Mouse (Mus musculus): ENCODE results near the gene Dph5.
"Not testable (repeated sequence)": the region's sequence is repeated elsewhere in the genome, so short reads cannot be mapped to it uniquely, and the experiment has no call there.

Gene Dph5

GRCm38 (mm10) chr3:115893166-115893565 is 5.5 kb downstream of the Dph5 start:
- DNase-seq = no peak

- no peak for DNase-seq
Measured at GRCm38 (mm10) chr3:115898354-115898948, 10.8 kb downstream of the Dph5 start.

GRCm38 (mm10) chr3:115902301-115902956 is 14.8 kb downstream of the Dph5 start:
- no peak for DNase-seq

DNA sequence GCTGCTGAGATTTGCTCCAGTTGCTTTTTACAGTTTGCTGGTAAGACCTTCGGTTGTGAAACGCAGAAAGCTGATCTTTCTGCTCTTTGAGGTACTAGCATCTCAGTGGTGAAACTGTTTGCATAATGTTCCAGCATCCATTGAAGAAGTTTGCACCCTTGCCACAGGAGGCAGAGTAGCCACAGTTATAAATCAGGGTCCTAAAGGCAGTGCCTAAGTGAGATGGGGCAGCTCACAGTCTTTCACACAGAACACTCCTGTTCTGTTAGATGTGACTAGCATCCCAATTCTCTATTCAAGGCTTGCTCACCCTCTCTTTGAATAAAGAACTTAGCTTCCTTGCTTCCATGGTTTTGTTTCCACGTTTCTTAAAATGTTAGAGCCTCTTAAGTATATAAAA is 17.4 kb downstream of the Dph5 start:
- DNase-seq = no peak

DNA sequence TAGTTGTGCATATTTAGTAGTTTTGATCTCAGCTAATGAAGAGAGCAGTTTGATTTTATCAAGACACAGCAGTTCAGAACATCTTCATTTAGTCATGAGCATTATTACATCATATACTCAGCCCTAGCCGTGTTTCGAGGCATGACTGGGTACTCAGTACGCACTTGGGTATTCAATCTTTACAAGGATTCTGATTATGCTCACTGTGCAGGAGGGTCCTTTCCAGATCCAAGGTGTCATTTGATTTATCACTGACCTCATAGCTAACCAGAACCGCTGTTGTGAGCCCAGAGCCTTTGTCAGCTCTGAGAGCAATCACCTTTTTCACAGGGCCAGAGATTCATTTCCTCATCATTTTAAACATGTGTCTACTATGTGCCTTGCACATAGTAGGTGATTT is 17.9 kb downstream of the Dph5 start:
- DNase-seq = no peak

DNA sequence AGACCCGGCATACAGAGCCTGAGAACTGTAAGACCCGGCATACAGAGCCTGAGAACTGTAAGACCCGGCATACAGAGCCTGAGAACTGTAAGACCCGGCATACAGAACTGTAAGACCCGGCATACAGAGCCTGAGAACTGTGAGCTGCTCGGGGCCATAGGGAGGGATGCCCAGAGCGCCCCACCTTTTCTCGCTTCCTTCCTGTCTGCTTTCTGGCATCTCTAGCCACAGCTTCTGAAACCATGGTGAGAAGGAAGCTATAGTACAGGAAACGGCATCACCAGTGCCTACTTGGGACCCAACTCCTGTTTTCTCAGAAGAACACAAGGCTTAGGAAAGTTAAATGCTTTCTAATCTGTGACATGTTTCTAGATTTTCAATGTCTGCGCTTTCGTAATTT is 19.8 kb downstream of the Dph5 start:
- DNase-seq = not testable (repeated sequence)

DNA sequence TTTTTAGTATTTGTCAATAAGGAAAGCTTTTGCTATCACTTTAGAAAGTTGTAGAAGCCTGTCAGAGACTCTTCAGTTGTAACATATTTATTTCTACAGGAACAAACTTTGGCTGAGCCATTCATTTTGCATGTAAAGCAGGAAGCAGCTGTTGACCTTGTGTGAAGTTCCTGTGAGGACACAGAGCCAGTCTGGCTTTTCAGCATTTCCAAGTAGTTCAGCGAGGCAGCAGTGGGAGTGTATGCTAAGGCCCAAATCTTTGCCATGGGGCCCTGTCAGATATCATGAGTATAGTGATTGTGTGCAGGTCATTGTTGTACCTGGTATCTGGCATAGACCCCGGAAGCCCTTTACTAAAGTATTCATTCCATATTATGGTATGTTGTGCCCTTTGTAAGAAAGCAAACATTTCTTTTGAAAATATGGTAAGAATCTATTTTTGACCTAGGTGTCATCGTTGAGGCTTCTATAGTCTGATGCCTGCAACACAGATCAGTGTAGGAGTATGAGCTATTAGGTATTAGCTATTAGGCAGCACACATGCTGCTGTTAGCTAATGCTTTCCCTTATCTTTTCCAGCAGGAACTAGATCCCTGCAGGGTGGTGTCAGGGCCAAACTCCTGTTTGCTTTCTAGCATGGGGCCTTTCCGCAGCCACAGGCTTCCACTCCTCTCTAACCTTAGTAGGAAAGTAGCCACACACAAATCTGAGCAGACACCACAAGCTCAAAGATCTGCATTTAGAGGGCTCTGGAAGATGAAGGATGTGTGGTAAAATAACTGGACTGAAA is 37.0 kb downstream of the Dph5 start:
- DNase-seq = no peak

DNA sequence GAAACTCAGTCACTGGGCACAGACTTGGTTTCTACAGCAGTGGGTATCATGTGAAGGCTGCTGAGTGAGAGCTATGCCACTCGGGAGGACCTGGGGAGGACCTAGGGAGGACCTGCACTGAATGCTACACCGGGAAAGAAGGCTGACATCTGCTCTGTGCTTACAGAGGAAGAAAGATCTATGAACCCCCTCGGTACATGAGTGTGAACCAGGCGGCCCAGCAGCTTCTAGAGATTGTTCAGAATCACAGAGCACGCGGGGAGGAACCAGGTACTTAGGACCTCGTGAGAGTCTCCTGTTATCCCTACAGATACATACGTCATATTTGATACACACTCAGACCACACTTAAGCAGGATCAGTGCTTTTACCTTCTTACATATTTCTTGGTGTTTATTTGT is 38.9 kb downstream of the Dph5 start:
- DNase-seq = no peak

DNA sequence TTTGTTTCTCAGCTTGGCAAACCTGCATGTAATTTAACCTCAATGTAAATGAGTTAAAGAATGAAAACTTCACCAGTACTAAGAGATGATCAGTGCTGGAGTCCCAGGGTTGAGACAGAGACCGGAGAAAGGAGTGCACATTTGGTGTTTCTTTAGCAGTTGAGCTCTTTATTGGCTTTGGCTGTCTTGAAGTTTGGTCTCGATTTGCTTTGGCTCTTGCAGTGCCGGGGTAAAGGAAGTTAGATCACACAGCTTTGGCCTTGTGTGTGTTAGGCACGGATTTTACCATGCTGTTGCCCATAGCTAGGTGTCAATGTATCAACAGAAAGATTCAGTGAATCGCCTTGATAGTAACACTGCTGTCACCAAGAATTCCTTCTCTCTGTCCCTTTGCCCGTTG is 44.1 kb downstream of the Dph5 start:
- DNase-seq = no peak

DNA sequence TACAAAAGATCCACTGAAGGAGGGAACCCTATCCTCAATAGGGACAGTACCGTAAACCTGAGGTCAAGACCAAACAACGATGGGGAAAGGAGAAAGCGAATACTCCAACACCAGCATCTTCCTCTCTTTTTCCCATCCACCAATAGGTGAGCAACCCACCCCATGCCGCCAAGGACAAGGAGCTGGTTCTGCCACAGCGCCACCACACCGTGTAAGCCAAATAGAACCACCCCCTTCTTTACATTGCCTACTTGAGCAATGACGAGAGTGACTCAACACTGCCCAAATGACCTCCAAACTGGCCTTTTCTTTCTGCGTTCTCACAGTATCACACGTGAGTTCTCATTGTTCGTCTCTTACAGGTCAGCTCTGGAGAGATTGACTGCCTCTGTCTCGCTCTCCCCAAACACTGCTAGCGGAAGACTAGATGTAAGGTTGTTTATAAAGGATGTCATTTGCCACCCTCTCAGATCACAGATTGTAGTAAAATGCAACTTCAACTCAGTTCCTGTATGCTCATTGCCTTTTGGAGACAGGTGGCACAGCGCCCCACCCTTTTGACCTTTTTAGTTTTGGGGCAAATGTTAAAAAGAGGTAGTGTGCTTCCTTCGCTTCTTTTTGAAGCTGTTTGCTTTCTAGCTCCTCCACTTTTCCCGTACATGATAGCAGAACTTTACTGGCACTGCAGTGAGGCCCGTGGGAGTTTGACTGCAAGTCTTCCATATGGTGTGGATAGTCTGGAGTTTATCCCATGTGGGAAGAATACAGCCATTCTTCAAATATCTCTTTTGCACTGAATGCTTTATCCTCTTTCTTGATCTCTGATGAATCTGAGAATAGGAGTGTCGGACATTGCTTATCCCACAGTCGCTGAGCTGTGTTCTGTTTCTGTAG is 45.9 kb downstream of the Dph5 start:
- DNase-seq = peak; percentile 60

DNA sequence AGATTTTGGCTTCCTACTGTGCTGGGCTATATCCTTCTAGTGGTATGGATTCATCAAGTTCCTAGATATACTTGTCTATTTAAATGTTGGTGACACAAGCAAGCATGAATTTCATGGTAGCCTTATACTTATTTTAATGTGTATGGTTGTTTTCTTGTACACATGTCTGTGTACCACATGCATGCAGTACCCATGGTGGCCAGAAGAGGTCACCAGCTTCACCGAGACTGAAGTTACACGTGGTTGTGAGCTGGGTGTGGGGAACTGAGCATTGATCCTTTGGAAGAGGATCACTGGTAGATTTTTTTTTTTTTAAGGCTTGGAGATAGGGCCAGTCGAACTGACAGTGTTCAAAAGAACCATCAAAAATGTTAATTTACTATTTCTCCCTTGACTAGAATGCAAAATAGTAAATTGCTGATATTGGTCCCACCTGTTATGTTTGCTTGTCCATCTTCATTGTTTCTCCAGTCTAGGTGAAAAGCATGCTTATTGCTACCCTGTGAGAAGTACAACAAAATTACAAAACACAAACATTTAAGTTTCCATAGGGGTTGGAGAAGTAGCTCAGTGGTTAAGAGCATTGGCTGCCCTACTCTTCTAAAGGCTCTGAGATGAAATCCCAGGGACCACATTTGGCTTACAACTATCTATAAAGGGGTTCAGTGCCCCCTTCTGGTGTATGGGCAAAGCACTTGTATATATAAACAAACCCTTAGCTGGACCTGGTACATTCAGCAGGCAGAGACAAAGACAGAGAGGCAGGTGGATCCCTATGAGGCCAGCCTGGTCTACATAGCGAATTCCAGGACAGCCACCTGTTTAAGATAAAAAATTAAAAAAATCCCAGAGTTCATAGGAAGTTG is 49.3 kb downstream of the Dph5 start:
- DNase-seq = no peak

DNA sequence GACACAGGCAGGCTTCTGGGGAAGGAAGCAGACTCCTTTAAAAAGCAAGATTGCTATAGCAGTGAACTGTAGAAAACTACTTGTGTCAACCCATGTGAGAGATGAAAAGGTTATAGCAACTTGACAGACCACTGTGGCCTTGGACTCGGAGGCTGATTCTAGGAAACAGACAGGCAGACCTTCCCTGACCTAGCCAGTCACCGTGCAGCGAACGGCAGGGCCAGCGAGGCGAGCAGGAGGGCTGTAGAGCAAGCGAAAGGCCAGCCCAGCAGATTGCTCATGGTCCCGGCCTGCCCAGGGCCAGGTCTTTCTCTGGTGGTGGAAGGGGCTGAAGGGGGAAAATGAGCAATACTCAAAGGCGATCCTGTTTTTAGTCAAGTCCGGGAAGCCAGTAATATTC is 50.2 kb downstream of the Dph5 start:
- DNase-seq = no peak

GRCm38 (mm10) chr3:115940510-115940909 is 52.9 kb downstream of the Dph5 start:
- no peak for DNase-seq

- DNase-seq = no peak
Measured at GRCm38 (mm10) chr3:115941464-115941863, 53.8 kb downstream of the Dph5 start.

DNA sequence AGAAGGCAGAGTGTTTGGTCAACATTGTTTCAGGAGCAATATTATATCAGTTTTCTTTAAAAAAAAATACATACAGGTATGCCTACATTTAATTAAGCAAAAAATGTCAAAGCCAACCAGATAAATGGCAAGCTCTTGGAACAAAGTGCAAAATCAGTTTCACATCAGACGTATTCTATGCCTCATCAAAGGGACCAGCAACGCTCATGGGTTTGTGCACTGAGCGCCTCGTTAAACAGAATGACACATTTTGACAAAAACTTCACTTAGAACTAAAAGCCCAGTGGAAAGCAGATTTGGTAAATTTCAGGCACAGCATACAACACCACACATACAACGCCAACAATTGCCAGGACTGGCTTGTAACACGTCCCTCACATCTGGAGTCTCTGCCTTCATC is 56.7 kb downstream of the Dph5 start:
- DNase-seq = no peak

DNA sequence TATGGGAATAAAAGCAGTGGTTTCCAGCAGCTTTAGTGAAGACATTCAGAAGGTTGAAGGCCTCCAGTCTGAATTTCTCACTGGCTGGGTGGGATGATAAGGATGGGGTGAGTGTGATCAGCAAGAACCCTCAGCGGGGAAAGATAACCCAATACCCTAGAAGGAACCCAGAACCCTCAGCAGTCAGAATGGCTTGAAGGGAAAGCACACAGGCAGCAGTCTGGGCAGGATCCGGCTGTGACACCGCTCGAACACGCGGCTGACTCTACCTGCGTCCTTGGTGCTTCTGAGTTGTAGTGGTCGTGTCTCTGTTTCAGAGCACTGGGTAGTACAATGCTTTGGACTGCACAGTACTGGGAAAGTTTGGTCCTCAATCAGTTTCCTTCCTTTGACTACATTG is 58.6 kb downstream of the Dph5 start:
- no peak for DNase-seq

DNA sequence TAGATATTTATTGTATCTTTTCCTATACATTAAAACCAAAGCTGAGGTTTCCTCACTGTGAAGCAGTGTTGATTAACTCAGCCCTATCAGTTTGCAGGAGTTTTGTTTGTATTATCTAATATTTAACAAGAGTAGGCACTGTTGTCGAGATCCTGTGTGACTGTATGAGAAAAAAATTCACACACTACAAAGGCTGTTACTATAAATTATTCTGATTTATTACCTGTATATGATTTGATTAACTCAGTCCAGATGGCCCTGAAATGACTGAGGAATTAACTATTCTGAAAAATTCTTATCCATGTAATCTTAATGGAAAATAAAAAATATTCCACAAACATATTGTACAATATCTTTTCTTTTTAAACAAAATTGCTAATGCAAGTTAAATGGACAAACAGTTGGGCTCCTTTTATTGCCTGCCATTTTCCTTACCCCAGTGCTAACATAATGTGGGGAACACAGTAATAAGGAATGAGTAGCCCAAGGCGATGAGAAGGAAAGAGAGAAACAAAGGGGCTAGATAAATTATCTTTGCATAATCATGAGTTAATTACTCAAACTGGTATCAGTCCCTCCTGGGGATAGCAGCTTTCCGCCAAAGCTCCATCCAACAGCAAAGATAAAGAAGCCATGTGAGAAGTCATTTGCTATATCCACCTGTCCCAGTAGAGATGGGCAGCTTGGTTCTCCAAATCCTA is 61.7 kb downstream of the Dph5 start:
- DNase-seq = no peak

- DNase-seq = peak; percentile 44
Measured at GRCm38 (mm10) chr3:115949921-115950877, 62.6 kb downstream of the Dph5 start.

DNA sequence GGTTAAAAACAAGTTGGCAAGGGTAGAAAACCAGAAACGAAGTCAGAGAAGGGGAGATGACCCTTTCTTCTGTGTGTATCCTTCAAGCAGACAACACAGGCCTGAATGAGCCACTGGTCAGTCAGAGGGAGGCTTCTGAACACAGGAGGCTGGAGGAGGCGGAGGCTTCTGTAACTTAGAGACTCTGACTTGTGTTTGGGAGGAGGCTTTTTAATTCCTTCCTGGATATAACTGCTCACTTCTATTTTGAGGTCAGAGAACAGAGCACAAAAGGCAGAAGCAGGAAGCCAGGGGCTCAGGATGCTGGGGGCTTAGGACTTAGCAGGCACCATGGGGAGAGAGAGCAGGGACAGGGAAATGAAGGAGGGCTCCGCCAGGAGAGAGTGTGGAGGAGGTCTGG is 63.6 kb downstream of the Dph5 start:
- no peak for DNase-seq

DNA sequence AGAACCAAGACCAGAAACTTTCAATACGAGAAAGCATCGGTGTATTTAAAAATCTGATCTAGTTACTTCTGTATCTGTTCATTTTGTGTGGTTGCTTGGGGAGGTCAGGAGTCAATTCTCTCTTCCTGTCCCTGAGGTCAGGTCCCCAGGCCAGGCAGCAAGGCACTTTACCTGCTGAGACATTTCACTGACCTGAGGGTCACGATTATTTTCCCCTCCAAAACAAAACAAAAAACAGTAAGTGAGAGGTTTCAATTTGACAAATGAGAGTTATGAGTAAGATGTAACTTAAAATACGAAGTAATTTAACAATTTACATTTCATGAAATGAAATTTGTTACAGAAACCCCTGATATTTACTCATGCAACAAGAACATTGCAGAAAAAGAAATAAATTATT is 64.7 kb downstream of the Dph5 start:
- no peak for DNase-seq
